Mouse (Mus musculus) hindbrain, postnatal 0 days (tissue): ENCODE results near the gene Ppp1r9a. TPM values are rescaled to one million over a fixed set of nuclear protein-coding genes. Genes with fewer than 3 reads are reported as not detected.
"Not testable (repeated sequence)": the region's sequence is repeated elsewhere in the genome, so short reads cannot be mapped to it uniquely, and the experiment has no call there.

Experiments
- ATAC-seq: fragments of 200-750 bp; cut with Nextera tagmentation; 2 replicates; pipeline ENCODE4 v1.8.0; 2017; ENCODE audit warnings: mild to moderate bottlenecking, moderate TSS enrichment, moderate library complexity
- DNase-seq: peaks from one replicate; pipeline ENCODE4 v3.0.0-alpha.2; 2015; ENCODE audit warnings: low spot score
- H3K27ac ChIP-seq: fragments of 300-500 bp; sonication (generic); 2 replicates; pipeline ENCODE4 v1.5.1; 2014; ENCODE audit warnings: mild to moderate bottlenecking
- H3K27me3 ChIP-seq: fragments of 300-500 bp; sonication (generic); 2 replicates; pipeline ENCODE4 v1.6.1; 2014; ENCODE audit warnings: low read length, mixed read lengths; ENCODE audit not compliant: insufficient read depth
- H3K36me3 ChIP-seq: fragments of 300-500 bp; sonication (generic); 2 replicates; pipeline ENCODE4 v1.6.1; 2014; ENCODE audit warnings: low read length, mixed read lengths; ENCODE audit not compliant: insufficient read depth
- H3K4me1 ChIP-seq: fragments of 300-500 bp; sonication (generic); 2 replicates; pipeline ENCODE4 v1.6.1; 2014; ENCODE audit warnings: antibody characterized with exemption, low read length, mixed read lengths; ENCODE audit not compliant: insufficient read depth
- H3K4me2 ChIP-seq: fragments of 300-500 bp; sonication (generic); 2 replicates; pipeline ENCODE4 v1.6.1; 2014; ENCODE audit warnings: low read depth, mild to moderate bottlenecking, low read length, moderate library complexity, mixed read lengths
- H3K4me3 ChIP-seq: fragments of 300-500 bp; sonication (generic); 2 replicates; pipeline ENCODE4 v1.5.1; 2014; ENCODE audit warnings: low read length
- H3K9ac ChIP-seq: fragments of 300-500 bp; sonication (generic); replicated peaks from 2 replicates; pipeline ENCODE4 v1.6.1; 2014; ENCODE audit warnings: mild to moderate bottlenecking, low read length, moderate library complexity, mixed read lengths
- H3K9me3 ChIP-seq: fragments of 300-500 bp; sonication (generic); 2 replicates; pipeline ENCODE4 v1.6.1; 2016; ENCODE audit warnings: low read length, mixed read lengths
- CTCF ChIP-seq: IDR thresholded peaks from 2 replicates; pipeline ENCODE4 v1.5.1; 2016; ENCODE audit warnings: antibody characterized with exemption, control low read depth, low read depth
- WGBS: fragments of 180-500 bp; shearing (Covaris S2); extraction: QIAGEN DNeasy Blood & Tissue Kit; methylation state at CpG from one replicate; pipeline ENCODE4 v1.1.7; 2014; 5-methylcytosine and 5-hydroxymethylcytosine counted together
- polyA plus RNA-seq: library from polyadenylated mRNA; unstranded; fragments of >200 nt; fragmentation: Nextera tagmentation; extraction: Ambion mirVana; gene quantifications from 2 replicates; pipeline ENCODE4 v1.2.1, GENCODE M21; 2015
- total RNA-seq: library from RNA; depleted of rRNA; stranded (reverse); fragments of >200 nt; gene quantifications from 2 replicates; pipeline ENCODE4 v1.2.3, GENCODE M21; 2014

Ppp1r9a gene
- total and polyA plus RNA-seq, 2 experiments from 2014 or later = 39.3 to 44.7 TPM

- 89% methylated on average over 6 of the region's 6 CpGs for WGBS
- no peak overlapping the region for H3K9ac ChIP-seq
- H3K4me2 ChIP-seq = no peak overlapping the region
- no peaks in the 10 kb centered on the region for H3K27me3 ChIP-seq
- ATAC-seq = no peak
- no peak overlapping the region for H3K27ac ChIP-seq
- H3K9me3 ChIP-seq = no peaks in the 10 kb centered on the region
- DNase-seq = no peak
- no peak for TF ChIP-seq CTCF
- H3K36me3 ChIP-seq = no peaks in the 10 kb centered on the region
- no peak overlapping the region for H3K4me3 ChIP-seq
- 0 out of 2 replicates have a peak, but pooled peaks cover 6% of the 10 kb centered on the region for H3K4me1 ChIP-seq
Measured at GRCm38 (mm10) chr6:4899906-4900305, 2.8 kb upstream of the Ppp1r9a start.

DNA sequence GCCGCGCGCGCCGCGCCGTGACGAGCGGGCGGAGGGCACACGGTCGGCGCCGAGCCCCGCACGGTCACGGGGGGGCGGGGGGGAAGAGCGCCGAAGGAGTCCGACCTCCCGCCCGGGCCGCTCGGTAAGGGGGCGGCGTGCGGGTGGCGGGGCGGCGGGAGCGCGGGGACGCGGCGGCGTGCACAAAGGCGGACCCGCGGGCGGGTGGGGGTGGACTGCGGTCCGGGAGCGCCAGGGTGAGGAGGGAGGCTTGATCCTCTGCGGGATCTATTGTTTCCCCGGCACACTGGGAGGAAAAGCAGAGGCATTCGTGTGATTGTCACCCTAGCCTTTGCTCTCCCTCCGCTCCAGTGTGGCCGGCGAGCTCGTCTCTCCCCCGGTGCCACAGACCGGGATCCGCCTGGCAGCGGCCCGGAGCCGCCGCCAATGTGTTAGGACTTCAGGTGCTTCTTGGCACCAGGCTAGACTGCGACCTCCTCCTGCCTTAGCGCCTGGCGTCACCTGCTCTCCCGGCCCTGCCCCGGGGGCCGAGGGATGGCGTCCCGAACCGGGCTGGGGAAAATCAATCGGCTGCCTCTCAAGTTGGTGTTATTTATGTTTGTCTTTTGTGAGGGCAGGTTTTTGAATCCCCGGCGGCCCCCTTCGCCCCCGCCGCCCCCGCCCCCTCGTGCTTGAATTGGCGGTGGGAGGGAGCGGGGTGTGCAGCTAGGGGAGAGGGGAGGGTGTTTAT lies 773 bp downstream of the Ppp1r9a start:
- no peaks in the 10 kb centered on the region for H3K27me3 ChIP-seq
- WGBS = under 1% methylated on average over 27 of the region's 77 CpGs
- peak overlapping the region; percentile 90 for H3K4me3 ChIP-seq
- H3K4me2 ChIP-seq = peak overlapping the region; percentile 84
- peak overlapping the region; percentile 95 for H3K27ac ChIP-seq
- no peaks in the 10 kb centered on the region for H3K9me3 ChIP-seq
- DNase-seq (peak; percentile 69), ATAC-seq (peak; percentile 82)
- no peaks in the 10 kb centered on the region for H3K36me3 ChIP-seq
- TF ChIP-seq CTCF = no peak
- H3K4me1 ChIP-seq = peaks cover 11% of the 10 kb centered on the region; the same call in 1 of the 2 replicates
- H3K9ac ChIP-seq = peak overlapping the region; percentile 96

- ATAC-seq (no peak), DNase-seq (peak; percentile 51)
- Histone ChIP-seq H3K4me1 (peaks cover 11% of the 10 kb centered on the region; the same call in 1 of the 2 replicates), H3K27me3 (no peaks in the 10 kb centered on the region), H3K9me3 (no peaks in the 10 kb centered on the region), H3K27ac (peak overlapping the region; percentile 95), H3K36me3 (no peaks in the 10 kb centered on the region), H3K9ac (peak overlapping the region; percentile 96), H3K4me3 (peak overlapping the region; percentile 90), H3K4me2 (peak overlapping the region; percentile 84)
- TF ChIP-seq CTCF = no peak
- 2% methylated on average over 9 of the region's 9 CpGs for WGBS
Measured at GRCm38 (mm10) chr6:4904055-4904450, 1.3 kb downstream of the Ppp1r9a start.

GRCm38 (mm10) chr6:4910042-4910634 lies 7.4 kb downstream of the Ppp1r9a start:
- ATAC-seq = no peak
- 46% methylated on average over 10 of the region's 10 CpGs for WGBS

GRCm38 (mm10) chr6:4918470-4918869 lies 15.8 kb downstream of the Ppp1r9a start:
- ATAC-seq (no peak), DNase-seq (no peak)
- Histone ChIP-seq H3K36me3 (no peaks in the 10 kb centered on the region; the same call in 1 of the 2 replicates), H3K4me1 (no peaks in the 10 kb centered on the region), H3K9ac (no peak overlapping the region), H3K4me2 (no peak overlapping the region), H3K9me3 (no peaks in the 10 kb centered on the region), H3K27me3 (no peaks in the 10 kb centered on the region), H3K27ac (no peak overlapping the region), H3K4me3 (no peak overlapping the region)
- no peak for TF ChIP-seq CTCF
- 90% methylated on average over 5 of the region's 5 CpGs for WGBS

More at GRCm38 (mm10) chr6:4910042-4910634, 7.4 kb downstream of the Ppp1r9a start:
- TF ChIP-seq CTCF = no peak
- Histone ChIP-seq H3K36me3 (no peaks in the 10 kb centered on the region), H3K4me2 (no peak overlapping the region), H3K9me3 (no peaks in the 10 kb centered on the region), H3K4me3 (no peak overlapping the region), H3K9ac (no peak overlapping the region), H3K27me3 (no peaks in the 10 kb centered on the region), H3K4me1 (peaks cover 5% of the 10 kb centered on the region; the same call in 1 of the 2 replicates), H3K27ac (no peak overlapping the region)
- no peak for DNase-seq

- H3K4me1 ChIP-seq, H3K27me3 ChIP-seq, H3K9me3 ChIP-seq, DNase-seq, ATAC-seq, H3K4me3 ChIP-seq, H3K4me2 ChIP-seq, H3K27ac ChIP-seq, H3K9ac ChIP-seq, H3K36me3 ChIP-seq: not testable (repeated sequence)
Measured at GRCm38 (mm10) chr6:4923791-4924190, 21.1 kb downstream of the Ppp1r9a start.
